Mouse (Mus musculus): ENCODE data around the gene Zfp428. TPM values are rescaled to one million over a fixed set of nuclear protein-coding genes. Genes with fewer than 3 reads are reported as not detected.

The Zfp428 gene
- total and polyA plus RNA-seq, 3 experiments: 12.4 to 16.4 TPM; not detected in 1

DNA sequence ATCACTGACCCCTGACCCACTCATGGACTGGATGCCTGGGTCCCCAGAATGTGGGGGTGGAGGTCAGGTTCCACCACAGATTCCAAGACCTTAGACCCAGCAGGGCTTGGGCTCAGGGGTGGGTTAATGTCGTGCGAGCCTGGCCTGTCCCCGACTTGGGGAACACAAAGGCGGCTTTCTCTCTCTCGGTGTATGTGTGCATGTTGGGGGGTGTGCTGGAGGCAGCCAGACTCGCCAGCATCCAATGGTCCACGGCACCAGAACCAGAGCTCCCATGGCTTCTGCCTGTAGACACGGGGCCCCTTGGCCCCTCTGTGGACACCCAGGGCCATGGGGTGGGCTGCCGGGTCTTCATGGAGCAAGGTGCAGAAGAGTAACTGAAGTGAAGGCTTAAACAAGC lies 21.3 kb upstream of the Zfp428 start:
- H3K36me3 ChIP-seq (ENCODE audit: control insufficient read depth in 1 of 2, insufficient read depth in 2 of 2, low read length in 2 of 2): no peaks in the 10 kb centered on the region
- H3K9ac ChIP-seq (ENCODE audit: control insufficient read depth, low read depth, low read length, poor library complexity, severe bottlenecking): no peak overlapping the region
- no peaks in the 10 kb centered on the region for H3K79me2 ChIP-seq (ENCODE audit: control insufficient read depth, insufficient read depth, low read length, poor library complexity)
- H3K4me3 ChIP-seq (ENCODE audit: control insufficient read depth in 1 of 2, insufficient read depth in 1 of 2, low read depth in 2 of 2, low read length in 2 of 2): no peak overlapping the region
- TF ChIP-seq KAT2A (conservative IDR thresholded peaks at IDR 0.05; ENCODE audit: low read depth, low read length) (no peak), MAZ (IDR thresholded peaks at IDR 0.05; ENCODE audit: low read depth, low read length) (no peak), MAFK (IDR thresholded peaks at IDR 0.05; ENCODE audit: borderline replicate concordance, low read depth, low read length) (no peak), ZKSCAN1 (IDR thresholded peaks at IDR 0.05; ENCODE audit: low read depth, low read length) (no peak), HCFC1 (IDR thresholded peaks at IDR 0.05; ENCODE audit: low read depth, low read length) (no peak)
- no peak overlapping the region for H3K27ac ChIP-seq (ENCODE audit: control insufficient read depth, low read depth, low read length)
- H3K9me3 ChIP-seq (replicated peaks; ENCODE audit: insufficient read depth, low read length): no peaks in the 10 kb centered on the region
- no peak for DNase-seq (ENCODE audit: low read depth, low spot score)
- H3K27me3 ChIP-seq (ENCODE audit: control insufficient read depth in 1 of 2, insufficient read depth in 2 of 2, low read length in 2 of 2): peaks cover 2 to 6% of the 10 kb centered on the region in 2 experiments; a peak in 3 of 4 replicates
- no peaks in the 10 kb centered on the region; a peak in 2 of 4 replicates for H3K4me1 ChIP-seq (ENCODE audit: control insufficient read depth in 1 of 2, insufficient read depth in 2 of 2, low read length in 2 of 2)

- H3K9me3 ChIP-seq (replicated peaks; ENCODE audit: insufficient read depth, low read length): no peaks in the 10 kb centered on the region
- no peak overlapping the region for H3K9ac ChIP-seq (ENCODE audit: control insufficient read depth, low read depth, low read length, poor library complexity, severe bottlenecking)
- H3K4me1 ChIP-seq (ENCODE audit: control insufficient read depth in 1 of 2, insufficient read depth in 2 of 2, low read length in 2 of 2): no peaks in the 10 kb centered on the region
- no peak overlapping the region for H3K4me3 ChIP-seq (ENCODE audit: control insufficient read depth in 1 of 2, insufficient read depth in 1 of 2, low read depth in 2 of 2, low read length in 2 of 2)
- no peak for DNase-seq (ENCODE audit: low read depth, low spot score)
- H3K36me3 ChIP-seq (ENCODE audit: control insufficient read depth in 1 of 2, insufficient read depth in 2 of 2, low read length in 2 of 2): no peaks in the 10 kb centered on the region
- no peak for TF ChIP-seq RCOR1 (IDR thresholded peaks at IDR 0.05; ENCODE audit: low read depth, low read length)
- TF ChIP-seq E2F4 (IDR thresholded peaks at IDR 0.05; ENCODE audit: borderline replicate concordance, low read depth, low read length): no peak
- no peak for TF ChIP-seq MYC (IDR thresholded peaks at IDR 0.05; ENCODE audit: low read depth, low read length)
- no peak for TF ChIP-seq TBP (IDR thresholded peaks at IDR 0.05; ENCODE audit: low read depth, low read length)
- TF ChIP-seq ELF1 (IDR thresholded peaks at IDR 0.05; ENCODE audit: low read depth, low read length): no peak
- no peak for TF ChIP-seq SIN3A (IDR thresholded peaks at IDR 0.05; ENCODE audit: low read length)
- TF ChIP-seq MAZ (IDR thresholded peaks at IDR 0.05; ENCODE audit: low read depth, low read length): no peak
- no peak for TF ChIP-seq RAD21 (IDR thresholded peaks at IDR 0.05; ENCODE audit: low read depth, low read length)
- no peak for TF ChIP-seq JUND (IDR thresholded peaks at IDR 0.05; ENCODE audit: low read depth, low read length)
- no peak for TF ChIP-seq ZC3H11A (IDR thresholded peaks at IDR 0.05; ENCODE audit: low read depth, low read length)
- TF ChIP-seq ZKSCAN1 (IDR thresholded peaks at IDR 0.05; ENCODE audit: low read depth, low read length): no peak
- TF ChIP-seq HCFC1 (IDR thresholded peaks at IDR 0.05; ENCODE audit: low read depth, low read length): no peak
- TF ChIP-seq POLR2AphosphoS2 (IDR thresholded peaks at IDR 0.05; ENCODE audit: low read length): no peak
- TF ChIP-seq CHD2 (IDR thresholded peaks at IDR 0.05; ENCODE audit: low read length): no peak
- H3K79me2 ChIP-seq (ENCODE audit: control insufficient read depth, insufficient read depth, low read length, poor library complexity): no peaks in the 10 kb centered on the region
- H3K27ac ChIP-seq (ENCODE audit: control insufficient read depth, low read depth, low read length): no peak overlapping the region
- peaks cover 2 to 7% of the 10 kb centered on the region in 2 experiments; a peak in 3 of 4 replicates for H3K27me3 ChIP-seq (ENCODE audit: control insufficient read depth in 1 of 2, insufficient read depth in 2 of 2, low read length in 2 of 2)
Observed at GRCm38 (mm10) chr7:24486654-24487130, 20.1 kb upstream of the Zfp428 start.
